Mouse (Mus musculus): ENCODE data around the gene Tmc4. TPM values are rescaled to one million over a fixed set of nuclear protein-coding genes. Genes with fewer than 3 reads are reported as not detected.
"Not testable (repeated sequence)": the region's sequence is repeated elsewhere in the genome, so short reads cannot be mapped to it uniquely, and the experiment has no call there.

Tmc4 gene
- polyA plus RNA-seq, 1 experiment from 2014 or later = 6.2 TPM

- H3K4me3 ChIP-seq = peak overlapping the region; percentile 86
- peak overlapping the region; percentile 94 for H3K27ac ChIP-seq
- H3K4me2 ChIP-seq (replicated peaks) = peak overlapping the region; percentile 96
- no peaks in the 10 kb centered on the region for H3K27me3 ChIP-seq
- peaks cover 51% of the 10 kb centered on the region for H3K36me3 ChIP-seq
- peak overlapping the region; percentile 93 for H3K9ac ChIP-seq
- H3K9me3 ChIP-seq = no peaks in the 10 kb centered on the region
- WGBS = under 1% methylated on average over 20 of the region's 20 CpGs
- ATAC-seq (ENCODE audit: low FRiP score, low read depth) = peak; percentile 35
- peaks cover 14% of the 10 kb centered on the region for H3K4me1 ChIP-seq
Measured at GRCm38 (mm10) chr7:3704475-3704874, 27.1 kb upstream of the Tmc4 start.

GRCm38 (mm10) chr7:3703879-3704441 is 26.6 kb upstream of the Tmc4 start, which contains the start of gene Rps9:
Gene Rps9, plus strand, starts transcription at chr7:3703993.
- Histone ChIP-seq H3K4me2 (replicated peaks) (peak within 1 kb of the TSS; percentile 96), H3K9me3 (no peaks in the 10 kb centered on the region), H3K27ac (peak within 1 kb of the TSS; percentile 94), H3K4me3 (peak within 1 kb of the TSS; percentile 86), H3K36me3 (peaks cover 57% of the 10 kb centered on the region), H3K4me1 (peaks cover 14% of the 10 kb centered on the region), H3K9ac (peak within 1 kb of the TSS; percentile 93), H3K27me3 (no peaks in the 10 kb centered on the region)
- under 1% methylated on average over 42 of the region's 42 CpGs for WGBS
- peak; percentile 94 for ATAC-seq (ENCODE audit: low FRiP score, low read depth)

- Histone ChIP-seq H3K36me3 (peaks cover 63% of the 10 kb centered on the region), H3K9me3 (no peaks in the 10 kb centered on the region), H3K4me1 (peaks cover 14% of the 10 kb centered on the region), H3K27ac (peak overlapping the region; percentile 94), H3K4me2 (replicated peaks) (peak overlapping the region; percentile 96), H3K9ac (peak overlapping the region; percentile 93), H3K4me3 (peak overlapping the region; percentile 86), H3K27me3 (no peaks in the 10 kb centered on the region)
- peak; percentile 34 for ATAC-seq (ENCODE audit: low FRiP score, low read depth)
- 22% methylated on average over 6 of the region's 6 CpGs for WGBS
Measured at GRCm38 (mm10) chr7:3703148-3703878, 26.0 kb upstream of the Tmc4 start.

GRCm38 (mm10) chr7:3698471-3698870 is 21.1 kb upstream of the Tmc4 start:
- H3K27ac ChIP-seq = no peak overlapping the region
- no peaks in the 10 kb centered on the region for H3K27me3 ChIP-seq
- no peak overlapping the region for H3K9ac ChIP-seq
- WGBS = 95% methylated on average over 6 of the region's 6 CpGs
- no peak overlapping the region for H3K4me2 ChIP-seq (replicated peaks)
- no peaks in the 10 kb centered on the region for H3K9me3 ChIP-seq
- peaks cover 15% of the 10 kb centered on the region for H3K4me1 ChIP-seq
- H3K36me3 ChIP-seq = peaks cover 57% of the 10 kb centered on the region
- no peak overlapping the region for H3K4me3 ChIP-seq
- ATAC-seq (ENCODE audit: low FRiP score, low read depth) = no peak

GRCm38 (mm10) chr7:3694949-3695305 is 17.6 kb upstream of the Tmc4 start:
- 3% methylated on average over 9 of the region's 9 CpGs for WGBS
- Histone ChIP-seq H3K4me2 (replicated peaks) (peak overlapping the region; percentile 84), H3K27ac (peak overlapping the region; percentile 97), H3K4me3 (peak overlapping the region; percentile 84), H3K9ac (peak overlapping the region; percentile 94), H3K36me3 (peaks cover 53% of the 10 kb centered on the region), H3K4me1 (peaks cover 27% of the 10 kb centered on the region)
- not testable (repeated sequence) for H3K9me3 ChIP-seq; H3K27me3 ChIP-seq; ATAC-seq (ENCODE audit: low FRiP score, low read depth)

GRCm38 (mm10) chr7:3694076-3694948 is 17.0 kb upstream of the Tmc4 start:
- Histone ChIP-seq H3K9ac (peak overlapping the region; percentile 94), H3K4me1 (peaks cover 27% of the 10 kb centered on the region), H3K36me3 (peaks cover 48% of the 10 kb centered on the region), H3K4me3 (peak overlapping the region; percentile 84), H3K27ac (peak overlapping the region; percentile 97), H3K27me3 (no peaks in the 10 kb centered on the region), H3K4me2 (replicated peaks) (peak overlapping the region; percentile 84), H3K9me3 (no peaks in the 10 kb centered on the region)
- under 1% methylated on average over 54 of the region's 55 CpGs for WGBS
- ATAC-seq (ENCODE audit: low FRiP score, low read depth) = peak; percentile 66

GRCm38 (mm10) chr7:3693809-3694075 is 16.4 kb upstream of the Tmc4 start:
- no peak; the same call in 1 of the 2 replicates for ATAC-seq (ENCODE audit: low FRiP score, low read depth)
- Histone ChIP-seq H3K9ac (peak overlapping the region; percentile 94), H3K4me3 (peak overlapping the region; percentile 84), H3K36me3 (peaks cover 47% of the 10 kb centered on the region), H3K4me1 (peaks cover 27% of the 10 kb centered on the region), H3K27me3 (no peaks in the 10 kb centered on the region), H3K4me2 (replicated peaks) (peak overlapping the region; percentile 84), H3K9me3 (no peaks in the 10 kb centered on the region), H3K27ac (peak overlapping the region; percentile 97)
- WGBS = 0% methylated on average over 18 of the region's 18 CpGs

GRCm38 (mm10) chr7:3692987-3693808 is 15.8 kb upstream of the Tmc4 start, which contains the start of gene Mboat7:
Gene Mboat7, minus strand, starts transcription at chr7:3693523.
- Histone ChIP-seq H3K4me1 (peaks cover 27% of the 10 kb centered on the region), H3K4me3 (peak within 1 kb of the TSS; percentile 84), H3K9ac (peak within 1 kb of the TSS; percentile 94), H3K36me3 (peaks cover 47% of the 10 kb centered on the region), H3K4me2 (replicated peaks) (peak within 1 kb of the TSS; percentile 84), H3K27ac (peak within 1 kb of the TSS; percentile 97), H3K9me3 (no peaks in the 10 kb centered on the region), H3K27me3 (no peaks in the 10 kb centered on the region)
- WGBS = under 1% methylated on average over 55 of the region's 55 CpGs
- peak; percentile 91 for ATAC-seq (ENCODE audit: low FRiP score, low read depth)

- Histone ChIP-seq H3K4me1 (peaks cover 27% of the 10 kb centered on the region), H3K36me3 (peaks cover 47% of the 10 kb centered on the region), H3K27ac (peak within 1 kb of the TSS; percentile 97), H3K9me3 (no peaks in the 10 kb centered on the region), H3K4me3 (peak within 1 kb of the TSS; percentile 84), H3K9ac (peak within 1 kb of the TSS; percentile 94), H3K27me3 (no peaks in the 10 kb centered on the region), H3K4me2 (replicated peaks) (peak within 1 kb of the TSS; percentile 84)
- WGBS = under 1% methylated on average over 49 of the region's 49 CpGs
- ATAC-seq (ENCODE audit: low FRiP score, low read depth) = peak; percentile 65
Measured at GRCm38 (mm10) chr7:3692382-3692986, 15.1 kb upstream of the Tmc4 start, which contains the start of gene Tsen34. Gene Tsen34, plus strand, starts transcription at chr7:3692863.

GRCm38 (mm10) chr7:3691919-3692318 is 14.6 kb upstream of the Tmc4 start:
- Histone ChIP-seq H3K27ac (peak overlapping the region; percentile 97; the same call in 1 of the 2 replicates), H3K9me3 (no peaks in the 10 kb centered on the region), H3K36me3 (peaks cover 47% of the 10 kb centered on the region), H3K4me3 (peak overlapping the region; percentile 84), H3K4me1 (peaks cover 27% of the 10 kb centered on the region), H3K9ac (peak overlapping the region; percentile 94), H3K27me3 (no peaks in the 10 kb centered on the region), H3K4me2 (replicated peaks) (peak overlapping the region; percentile 84)
- 30% methylated on average over 3 of the region's 3 CpGs for WGBS
- ATAC-seq (ENCODE audit: low FRiP score, low read depth) = no peak

All from limb, embryonic 13.5 days (tissue).